Mouse (Mus musculus) small intestine, adult 2 months (tissue): Measurements from ENCODE around the gene Scamp4. TPM values are rescaled to one million over a fixed set of nuclear protein-coding genes. Genes with fewer than 3 reads are reported as not detected.

Experiments used
- H3K27ac ChIP-seq: fragments of 200-500 bp; 2 replicates; pipeline ENCODE4 v1.5.1; 2012; ENCODE audit warnings: low read depth, low read length, control low read depth, inconsistent platforms; ENCODE audit not compliant: insufficient read depth
- H3K27me3 ChIP-seq: fragments of 200-500 bp; 2 replicates; pipeline ENCODE4 v1.6.1; 2012; ENCODE audit warnings: mild to moderate bottlenecking, moderate library complexity, low read length, inconsistent platforms; ENCODE audit not compliant: control insufficient read depth, insufficient read depth
- H3K36me3 ChIP-seq: fragments of 200-500 bp; 2 replicates; pipeline ENCODE4 v1.6.1; 2012; ENCODE audit warnings: mild to moderate bottlenecking, low read length, control low read depth, inconsistent platforms; ENCODE audit not compliant: control insufficient read depth, insufficient read depth
- H3K4me1 ChIP-seq: fragments of 200-500 bp; 2 replicates; pipeline ENCODE4 v1.6.1; 2012; ENCODE audit warnings: low read length, inconsistent platforms, mixed read lengths; ENCODE audit not compliant: control insufficient read depth, insufficient read depth, insufficient read length
- H3K4me3 ChIP-seq: fragments of 200-500 bp; 2 replicates; pipeline ENCODE4 v1.5.1; 2012; ENCODE audit warnings: low read depth, mild to moderate bottlenecking, control low read depth, inconsistent platforms, low read length, moderate library complexity
- CTCF ChIP-seq: fragments of 200-500 bp; IDR thresholded peaks from 2 replicates; pipeline ENCODE4 v1.5.1; 2012; ENCODE audit warnings: low read depth, mild to moderate bottlenecking, control low read depth, inconsistent platforms, low read length, moderate library complexity, mixed read lengths; ENCODE audit not compliant: insufficient replicate concordance, insufficient read length; ENCODE audit errors: extremely low read depth
- POLR2A ChIP-seq: fragments of 200-500 bp; IDR thresholded peaks from 2 replicates; pipeline ENCODE4 v1.6.1; 2012; ENCODE audit warnings: low read depth, mild to moderate bottlenecking, control low read depth, inconsistent platforms, low read length, moderate library complexity
- WGBS: fragments of 180-500 bp; shearing (Covaris S2); methylation state at CpG from one replicate; pipeline ENCODE4 v1.1.7; 2018; 5-methylcytosine and 5-hydroxymethylcytosine counted together
- polyA plus RNA-seq: library from polyadenylated mRNA; depleted of rRNA; stranded (reverse); fragments of >200 nt; gene quantifications from 2 replicates; pipeline ENCODE4 v1.2.3, GENCODE M21; 2012

Scamp4 gene
- polyA plus RNA-seq, 1 experiment: 130 TPM

- WGBS: under 1% methylated on average over 72 of the region's 72 CpGs
These were observed 41.3 kb upstream of the Scamp4 start, which contains the start of gene Rexo1 for GRCm38 (mm10) chr10:80561116-80561944. Rexo1 (minus strand) TSS chr10:80561560.

GRCm38 (mm10) chr10:80566375-80567092, 36.1 kb upstream of the Scamp4 start:
- Histone ChIP-seq H3K4me1 (peaks cover 18% of the 10 kb centered on the region), H3K36me3 (no peaks in the 10 kb centered on the region), H3K27me3 (no peaks in the 10 kb centered on the region), H3K27ac (no peak overlapping the region), H3K4me3 (no peak overlapping the region)
- WGBS: 39% methylated on average over 17 of the region's 17 CpGs
- peak; percentile 96 for TF ChIP-seq CTCF
- no peak for TF ChIP-seq POLR2A

More at GRCm38 (mm10) chr10:80561116-80561944, 41.3 kb upstream of the Scamp4 start, which contains the start of gene Rexo1:
- peak within 1 kb of the TSS; percentile 86 for H3K4me3 ChIP-seq
- H3K4me1 ChIP-seq: peaks cover 14% of the 10 kb centered on the region
- H3K36me3 ChIP-seq: no peaks in the 10 kb centered on the region
- H3K27ac ChIP-seq: peak within 1 kb of the TSS; percentile 88
- TF ChIP-seq CTCF: peak; percentile 85
- no peak; the same call in none of the 2 replicates for TF ChIP-seq POLR2A
- H3K27me3 ChIP-seq: no peaks in the 10 kb centered on the region

- Histone ChIP-seq H3K36me3 (no peaks in the 10 kb centered on the region), H3K27me3 (no peaks in the 10 kb centered on the region), H3K4me1 (peaks cover 25% of the 10 kb centered on the region), H3K27ac (no peak overlapping the region), H3K4me3 (no peak overlapping the region)
- no peak for TF ChIP-seq CTCF
- TF ChIP-seq POLR2A: no peak
- 96% methylated on average over 29 of the region's 29 CpGs for WGBS
These were observed 33.8 kb upstream of the Scamp4 start for GRCm38 (mm10) chr10:80568876-80569275.

- peak overlapping the region; percentile 51 for H3K27ac ChIP-seq
- TF ChIP-seq POLR2A (no peak), CTCF (no peak)
These were observed 33.0 kb upstream of the Scamp4 start for GRCm38 (mm10) chr10:80569664-80570066.

GRCm38 (mm10) chr10:80570419-80570818, 32.3 kb upstream of the Scamp4 start:
- no peak overlapping the region for H3K4me3 ChIP-seq
- H3K27me3 ChIP-seq: no peaks in the 10 kb centered on the region
- H3K4me1 ChIP-seq: peaks cover 25% of the 10 kb centered on the region
- H3K27ac ChIP-seq: no peak overlapping the region
- WGBS: 84% methylated on average over 10 of the region's 10 CpGs
- TF ChIP-seq POLR2A: no peak
- no peak for TF ChIP-seq CTCF
- H3K36me3 ChIP-seq: no peaks in the 10 kb centered on the region

More at GRCm38 (mm10) chr10:80569664-80570066, 33.0 kb upstream of the Scamp4 start:
- H3K4me3 ChIP-seq: peak overlapping the region; percentile 56
- H3K27me3 ChIP-seq: no peaks in the 10 kb centered on the region
- H3K36me3 ChIP-seq: no peaks in the 10 kb centered on the region
- 12% methylated on average over 10 of the region's 10 CpGs for WGBS
- peaks cover 25% of the 10 kb centered on the region for H3K4me1 ChIP-seq

GRCm38 (mm10) chr10:80570871-80571836, 31.5 kb upstream of the Scamp4 start:
- TF ChIP-seq CTCF (no peak), POLR2A (no peak)
- H3K27ac ChIP-seq: no peak overlapping the region
- 49% methylated on average over 30 of the region's 30 CpGs for WGBS
- H3K4me1 ChIP-seq: peaks cover 30% of the 10 kb centered on the region
- 0 out of 2 replicates have a peak overlapping the region, but pooled peaks have one; percentile 2 for H3K4me3 ChIP-seq
- no peaks in the 10 kb centered on the region for H3K27me3 ChIP-seq
- no peaks in the 10 kb centered on the region for H3K36me3 ChIP-seq

GRCm38 (mm10) chr10:80572477-80572876, 30.2 kb upstream of the Scamp4 start:
- H3K4me3 ChIP-seq: no peak overlapping the region
- 70% methylated on average over 2 of the region's 2 CpGs for WGBS
- H3K36me3 ChIP-seq: no peaks in the 10 kb centered on the region
- TF ChIP-seq POLR2A: no peak
- TF ChIP-seq CTCF: no peak
- peaks cover 30% of the 10 kb centered on the region for H3K4me1 ChIP-seq
- H3K27ac ChIP-seq: no peak overlapping the region
- H3K27me3 ChIP-seq: no peaks in the 10 kb centered on the region
